ENCODE assay signal across 8 mouse cellular contexts in genomic region chr4:129034706-129035660, GRCm38 (mm10). TPM values are rescaled to one million over a fixed set of nuclear protein-coding genes. Genes with fewer than 3 reads are reported as not detected.
DNase-seq lines count a peak whose midpoint lies in the region; ATAC-seq lines count a peak whose summit lies in the region.

No protein-coding gene starts in this region.

- H3K9me3 ChIP-seq in megakaryocyte, embryonic 14.5 days, result no peaks in the 10 kb centered on the region
- H3K9me3 ChIP-seq in midbrain, embryonic 13.5 days, result no peaks in the 10 kb centered on the region

- peaks cover 76% of the 10 kb centered on the region for H3K4me1 ChIP-seq in megakaryocyte, embryonic 14.5 days
- H3K4me1 ChIP-seq in midbrain, embryonic 13.5 days (replicated peaks), result peaks cover 11% of the 10 kb centered on the region

- H3K36me3 ChIP-seq in megakaryocyte, embryonic 14.5 days (replicated peaks; ENCODE audit: low read length), result no peaks in the 10 kb centered on the region
- no peaks in the 10 kb centered on the region for H3K36me3 ChIP-seq in midbrain, embryonic 13.5 days

- H3K4me3 ChIP-seq in megakaryocyte, embryonic 14.5 days (replicated peaks), result peak overlapping the region; percentile 76
- no peak overlapping the region for H3K4me3 ChIP-seq in midbrain, embryonic 13.5 days (replicated peaks)

- H3K27me3 ChIP-seq in megakaryocyte, embryonic 14.5 days (replicated peaks), result no peaks in the 10 kb centered on the region
- 0 out of 2 replicates have a peak, but pooled peaks cover 8% of the 10 kb centered on the region for H3K27me3 ChIP-seq in midbrain, embryonic 13.5 days

- no peak for ATAC-seq in midbrain, embryonic 13.5 days

- H3K27ac ChIP-seq in midbrain, embryonic 13.5 days, result no peak overlapping the region

- H3K9ac ChIP-seq in midbrain, embryonic 13.5 days (replicated peaks), result no peak overlapping the region

- 54% methylated on average over 13 of the region's 13 CpGs for WGBS in midbrain, embryonic 13.5 days

- DNase-seq in CD4-positive, CD25-positive, alpha-beta regulatory T cell, adult 2 months (ENCODE audit: low read depth, low spot score), result peak; percentile 82
- peak; percentile 90 to 95 for DNase-seq in adrenal gland, adult (ENCODE audit: inconsistent age in 2 of 2, low spot score in 1 of 2)
- DNase-seq in gastrocnemius, adult 8-10 months (ENCODE audit: low spot score in 2 of 2), result peak; percentile 63 to 75
- DNase-seq in kidney, adult 8-10 months, result peak; percentile 84 to 85
- DNase-seq in thymus, postnatal 0 days (ENCODE audit: low spot score), result peak; percentile 53
- no peak for DNase-seq in embryo, embryonic 10 days (ENCODE audit: low spot score)

- no peak overlapping the region for H3K4me2 ChIP-seq in midbrain, embryonic 13.5 days (replicated peaks)

RNA-seq across cellular contexts. Expression of gene Rnf19b, which starts 23.1 kb away (rescaled TPM):
- total RNA-seq in gastrocnemius, adult 8-10 months (2022), result 10 to 100 TPM; 23.6 to 27.2 (median 25.0) TPM
- polyA plus RNA-seq in megakaryocyte, embryonic 14.5 days (2012; ENCODE audit: insufficient read depth, low replicate concordance), result 696 and 878 TPM in 2 replicates
- polyA plus RNA-seq in thymus, postnatal 0 days (2015; fragmentation: Nextera tagmentation; extraction: Ambion mirVana), result 9.4 and 11.0 TPM in 2 replicates
- polyA plus RNA-seq in midbrain, embryonic 13.5 days (2015; fragmentation: Nextera tagmentation; extraction: Ambion mirVana), result 21.5 and 22.1 TPM in 2 replicates

RNA-seq across cellular contexts. Expression of gene Ak2, which starts 43.2 kb away (rescaled TPM):
- total RNA-seq in gastrocnemius, adult 8-10 months (2022), result 10 to 100 TPM; 24.9 to 28.2 (median 26.3) TPM
- polyA plus RNA-seq in megakaryocyte, embryonic 14.5 days (2012; ENCODE audit: insufficient read depth, low replicate concordance), result 29.1 and 128 TPM in 2 replicates
- polyA plus RNA-seq in thymus, postnatal 0 days (2015; fragmentation: Nextera tagmentation; extraction: Ambion mirVana), result 208 and 209 TPM in 2 replicates
- 102 and 108 TPM in 2 replicates for polyA plus RNA-seq in midbrain, embryonic 13.5 days (2015; fragmentation: Nextera tagmentation; extraction: Ambion mirVana)

Comparison
In these comparisons a context has a peak if more than half of its experiments do, and no peak if none do; other contexts are left out.
1. RNA of gene Rnf19b, which starts 23.1 kb away (polyA plus RNA-seq): 696 to 878 TPM in megakaryocyte, embryonic 14.5 days; 21.5 to 22.1 TPM in midbrain, embryonic 13.5 days and 9.4 to 11.0 TPM in thymus, postnatal 0 days; every median in the first group is over 10 times any median in the second.